Mouse (Mus musculus) testis, postnatal 10 days (tissue): ENCODE measurements at regions not wholly inside any gene's neighbourhood (a gene's known extent, or its start where the extent isn't known, plus 50 kb on each side); places are given as distances from the start of the nearest gene placed in this dataset.

ENCODE experiments used
- DNase-seq: peaks from one replicate; pipeline ENCODE4 v3.0.0; 2021; ENCODE audit warnings: low spot score

GRCm38 (mm10) chr11:89247991-89248390 lies 54.1 kb downstream of the Nog start:
- no peak for DNase-seq

GRCm38 (mm10) chr11:89243370-89243769 lies 58.8 kb downstream of the Nog start:
- peak; percentile 55 for DNase-seq

DNA sequence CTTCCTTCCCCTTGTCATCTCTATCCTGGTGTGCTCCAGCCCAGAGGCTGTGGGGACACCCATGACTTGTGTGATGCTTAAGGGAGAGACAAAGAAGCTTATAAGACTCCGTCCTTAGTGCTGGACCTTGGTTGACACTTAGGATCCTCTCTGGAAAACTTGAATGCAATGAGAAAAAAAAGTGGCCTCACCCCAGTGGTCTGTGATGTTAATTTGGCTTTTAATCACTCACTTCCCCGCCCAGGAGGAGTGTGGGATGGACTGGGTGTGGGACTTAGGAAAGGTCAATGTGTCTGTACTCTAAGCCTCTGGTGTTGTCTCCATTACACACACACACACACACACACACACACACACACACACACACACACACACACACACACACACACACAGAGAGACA lies 60.0 kb downstream of the Nog start:
- DNase-seq, result no peak

GRCm38 (mm10) chr11:89239891-89240290 lies 62.2 kb downstream of the Nog start:
- DNase-seq, result no peak

GRCm38 (mm10) chr11:89236904-89237303 lies 65.2 kb downstream of the Nog start:
- no peak for DNase-seq

DNA sequence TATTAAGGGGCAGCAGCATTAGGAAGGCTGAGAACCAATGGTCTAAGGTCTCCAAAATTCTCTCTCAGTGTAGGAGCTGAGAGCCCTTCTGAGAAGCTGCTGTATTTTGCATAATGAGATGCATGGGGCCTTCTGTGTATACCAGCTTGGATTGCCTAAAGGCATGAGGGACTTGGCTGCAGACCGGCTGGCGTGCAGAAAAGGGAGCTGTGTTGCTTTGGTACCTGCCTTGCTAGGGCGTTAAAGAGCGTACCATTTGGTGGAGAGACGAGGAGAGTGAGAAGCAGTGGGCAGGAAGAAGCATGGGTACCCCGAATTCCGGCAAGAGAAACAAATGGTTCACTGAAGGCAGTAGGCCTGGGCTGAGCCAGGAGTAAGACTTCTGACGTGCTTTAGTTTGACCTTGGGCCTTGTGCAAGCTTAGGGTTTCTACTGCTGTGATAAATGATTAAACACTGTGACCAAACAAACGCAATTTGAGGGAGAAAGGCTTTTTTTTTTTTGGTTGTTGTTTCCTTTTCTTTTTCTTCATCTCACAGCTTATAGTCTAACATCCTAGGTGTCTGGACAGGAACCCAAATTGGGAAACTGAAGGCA lies 69.2 kb downstream of the Nog start:
- no peak for DNase-seq

DNA sequence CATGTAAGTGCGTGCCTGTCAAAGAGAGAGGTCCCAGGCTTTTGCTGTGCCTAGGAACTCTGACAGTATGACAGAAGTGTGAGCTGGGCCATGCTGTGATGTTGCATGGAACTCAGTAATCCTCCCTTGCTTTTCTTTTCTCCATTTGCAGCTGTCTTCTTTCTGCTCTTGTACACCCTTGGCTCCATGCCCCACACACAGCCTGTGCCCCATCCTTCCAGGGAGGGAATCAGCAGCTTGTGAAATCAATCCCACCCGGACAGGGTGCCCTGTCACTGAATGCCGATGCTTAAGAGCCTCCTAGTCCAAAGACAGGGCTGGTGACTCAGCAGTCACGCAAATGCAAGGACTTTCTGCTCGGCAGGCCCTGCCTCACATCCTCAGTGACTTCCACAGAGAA lies 72.4 kb downstream of the Nog start:
- no peak for DNase-seq

- no peak for DNase-seq
These were observed 88.9 kb downstream of the Nog start for GRCm38 (mm10) chr11:89213204-89213603.

- no peak for DNase-seq
These were observed 92.6 kb downstream of the Nog start for GRCm38 (mm10) chr11:89209531-89209950.

- DNase-seq, result no peak
These were observed 93.1 kb downstream of the Nog start for GRCm38 (mm10) chr11:89209072-89209471.

GRCm38 (mm10) chr11:89206788-89207187 lies 95.3 kb downstream of the Nog start:
- DNase-seq, result no peak

DNA sequence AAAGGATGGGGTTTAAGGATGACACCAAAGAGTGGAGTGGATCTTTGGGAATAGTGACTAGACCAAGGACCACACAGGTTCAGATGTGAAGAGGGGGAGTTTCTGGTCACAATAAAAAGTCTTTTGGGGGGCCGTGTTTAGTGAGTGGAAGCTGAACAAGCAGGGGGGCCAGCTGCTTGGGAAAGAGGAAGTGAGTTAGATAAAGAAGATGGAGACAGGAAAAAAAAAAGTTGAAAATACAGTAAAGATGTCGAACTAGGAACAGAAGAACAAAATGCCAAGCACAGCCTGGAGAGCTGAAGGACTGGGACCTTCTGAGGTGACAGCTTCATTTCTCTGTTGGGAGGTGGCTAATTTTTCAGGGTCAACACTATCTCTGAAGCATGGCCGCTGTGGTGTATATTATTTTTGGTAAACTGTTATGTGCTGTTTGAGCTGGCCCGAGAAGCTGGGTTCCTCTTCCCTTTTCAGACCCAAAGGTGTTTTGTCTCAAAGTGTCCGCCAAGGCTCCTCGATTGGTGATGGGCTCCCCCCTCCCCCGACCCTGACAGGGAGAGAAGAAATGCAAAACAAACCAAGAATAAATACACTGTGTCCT lies 97.1 kb downstream of the Nog start:
- no peak for DNase-seq

DNA sequence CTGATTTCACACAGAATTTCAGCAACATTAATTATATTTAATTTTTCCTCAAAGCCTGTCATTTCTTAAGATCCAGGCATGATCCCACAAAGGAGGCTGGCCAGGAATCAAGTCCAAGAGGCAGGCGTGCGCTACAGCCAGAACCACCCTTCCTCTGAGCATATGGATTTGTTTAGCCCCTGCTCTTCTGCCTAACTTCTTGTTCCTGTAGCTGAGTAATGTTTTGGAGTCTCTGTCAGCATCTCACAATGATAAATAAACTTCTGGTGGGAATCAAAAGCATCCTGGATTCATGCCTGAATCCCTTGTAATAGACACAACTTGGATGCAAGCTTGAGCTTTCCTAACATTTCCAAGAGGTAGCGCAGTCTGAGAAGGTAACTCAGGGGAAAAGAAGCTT lies 101.7 kb downstream of the Nog start:
- no peak for DNase-seq

GRCm38 (mm10) chr11:89192815-89193214 lies 109.3 kb downstream of the Nog start:
- DNase-seq, result no peak

DNA sequence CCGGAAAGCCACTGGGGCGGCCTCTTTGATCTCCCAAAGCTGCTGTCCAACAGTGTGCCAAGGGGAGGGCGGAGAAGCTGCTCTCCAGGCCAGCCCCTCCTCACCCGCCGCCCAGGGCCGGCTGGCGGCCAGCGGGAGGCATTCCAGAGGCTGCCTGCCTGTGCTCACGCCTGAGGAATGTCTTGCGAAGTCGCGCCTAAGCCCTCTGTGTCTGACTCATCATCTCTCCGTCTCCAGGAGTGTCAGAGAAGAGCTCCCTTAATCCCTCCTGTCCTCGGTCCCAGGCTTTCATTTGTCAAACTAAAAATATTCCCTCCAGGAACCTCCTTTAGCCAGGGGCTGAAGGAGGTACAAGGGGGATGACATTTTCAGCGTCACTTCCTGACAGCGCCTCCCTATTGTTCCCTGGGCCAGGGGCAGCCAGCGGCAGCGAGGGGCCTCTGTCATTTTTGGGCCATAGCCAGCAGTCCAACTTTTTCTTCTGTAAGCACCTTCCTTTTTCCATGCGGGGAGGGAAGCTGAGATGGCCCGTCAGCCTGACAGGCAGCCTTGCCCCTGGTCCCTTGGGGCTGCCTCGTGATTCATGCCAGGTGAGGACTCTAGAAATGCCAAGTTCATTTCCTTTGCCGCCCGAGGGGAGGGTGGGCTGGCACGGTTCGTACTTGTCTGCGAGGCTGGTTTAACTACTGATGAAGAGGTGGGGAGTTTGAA lies 113.4 kb downstream of the Gm525 start:
- peak; percentile 79 for DNase-seq

- peak; percentile 73 for DNase-seq
These were observed 112.2 kb downstream of the Gm525 start for GRCm38 (mm10) chr11:89185862-89186261.

DNA sequence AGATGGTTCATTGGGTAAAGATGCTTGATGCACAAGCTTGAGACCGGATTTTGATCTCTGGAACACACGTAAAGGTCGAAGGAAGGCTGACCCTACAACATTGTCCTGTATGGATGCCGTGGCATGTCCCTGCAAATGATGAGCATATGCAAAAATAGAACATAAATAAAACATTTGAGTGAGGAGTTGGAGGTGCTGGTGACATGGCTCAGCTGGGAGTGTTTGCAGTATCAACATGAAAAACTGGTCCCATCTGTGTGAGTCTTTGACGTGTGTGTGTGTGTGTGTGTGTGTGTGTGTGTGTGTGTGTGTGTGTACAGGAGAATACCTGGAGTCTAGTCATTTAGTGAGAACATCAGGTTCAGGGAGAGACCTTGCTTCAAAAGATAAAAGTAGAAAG lies 107.8 kb downstream of the Gm525 start:
- DNase-seq, result no peak

DNA sequence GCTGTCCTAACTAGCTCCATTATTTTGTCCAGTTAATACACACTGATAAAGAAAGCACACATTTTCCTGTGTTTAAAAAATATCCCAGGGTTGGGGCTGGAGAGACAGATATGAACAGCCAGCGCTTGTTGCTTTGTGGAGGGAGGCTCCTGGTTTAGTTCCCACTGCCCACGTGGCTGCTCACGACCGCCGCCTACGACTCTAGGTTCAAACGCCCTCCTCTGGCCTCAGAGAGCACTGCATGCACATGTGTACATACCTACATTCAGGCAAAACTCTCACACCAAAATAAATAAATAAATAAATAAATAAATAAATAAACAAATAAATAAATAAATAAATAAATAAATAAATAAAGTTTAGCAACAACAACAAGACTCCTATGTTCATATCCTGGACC lies 104.8 kb downstream of the Gm525 start:
- DNase-seq, result no peak

- DNase-seq, result no peak
These were observed 101.9 kb downstream of the Gm525 start for GRCm38 (mm10) chr11:89175511-89175910.

- no peak for DNase-seq
These were observed 101.3 kb downstream of the Gm525 start for GRCm38 (mm10) chr11:89174967-89175366.

DNA sequence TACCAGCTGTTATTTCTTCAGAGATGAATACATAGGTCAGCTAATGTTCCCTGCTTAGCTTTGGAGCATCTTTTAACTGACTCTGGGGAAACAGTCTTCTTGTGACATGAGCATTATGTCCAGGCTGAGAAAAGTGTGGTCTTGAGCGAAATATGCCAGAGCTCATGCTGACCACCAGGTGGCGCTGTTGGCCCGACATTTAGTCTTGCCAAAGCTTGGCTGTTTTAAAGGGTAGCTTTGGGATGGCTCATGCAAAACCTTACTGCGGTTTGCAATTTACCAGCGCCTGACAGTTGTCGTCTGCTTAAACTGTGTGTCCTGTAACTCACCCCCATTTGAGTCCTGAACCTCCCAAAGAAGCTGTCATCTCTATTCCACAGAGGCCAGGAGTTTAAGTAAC lies 91.6 kb downstream of the Gm525 start:
- peak; percentile 94 for DNase-seq

DNA sequence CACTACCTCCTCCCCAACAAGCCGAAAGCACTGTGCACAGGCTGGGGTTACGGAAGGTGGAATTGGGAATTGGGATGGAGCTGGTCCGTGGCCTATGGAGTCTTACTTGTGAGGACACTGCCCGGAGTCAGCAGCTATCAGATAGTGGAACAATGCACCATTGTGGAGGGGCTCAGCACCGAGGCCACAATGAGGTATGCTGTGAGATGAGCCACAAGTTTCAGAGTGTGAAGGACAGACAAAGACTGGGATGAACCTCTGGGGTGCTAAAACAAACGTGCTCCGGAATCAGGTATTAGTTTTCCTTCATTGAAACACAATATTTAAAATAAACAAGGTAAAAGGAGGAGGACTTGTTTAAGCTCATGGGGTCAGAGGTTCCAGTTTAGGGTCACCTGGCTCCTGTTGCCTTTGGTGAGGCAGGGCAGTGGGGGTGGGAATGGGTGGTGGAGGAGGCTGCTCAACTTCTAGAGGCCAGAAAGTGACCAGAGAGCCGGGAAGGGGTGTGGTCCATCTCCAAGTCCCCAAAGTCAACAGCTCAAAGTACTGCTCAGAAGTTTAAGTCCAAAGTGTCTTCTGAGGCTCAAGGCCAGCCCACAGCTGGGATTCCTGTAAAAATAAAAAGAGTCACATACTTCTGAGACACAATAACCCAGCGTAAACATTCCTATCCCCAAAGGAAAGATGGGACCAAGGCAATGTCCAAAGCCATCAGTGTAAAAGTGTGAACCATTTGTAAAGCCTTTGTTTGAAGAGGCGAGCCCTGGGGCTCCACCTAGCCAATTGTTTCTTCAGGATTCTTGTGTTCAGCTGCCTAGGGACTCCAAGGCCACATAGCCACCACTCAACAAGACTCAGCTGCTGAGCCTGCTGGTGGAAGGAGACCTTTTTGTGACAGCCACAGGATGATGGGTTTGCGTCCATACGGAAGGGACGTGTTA lies 80.1 kb downstream of the Gm525 start:
- DNase-seq, result no peak
